Mouse (Mus musculus) neutrophil, adult 5-6 weeks (primary cell): ENCODE measurements around the gene Krt72. TPM values are rescaled to one million over a fixed set of nuclear protein-coding genes. Genes with fewer than 3 reads are reported as not detected.

ENCODE experiments used
- total RNA-seq: library from RNA; stranded (forward); fragments of 200-1000 nt; gene quantifications from 2 replicates; pipeline ENCODE4 v1.2.3, GENCODE M21; 2017

Gene Krt72
- total RNA-seq, 1 experiment from 2014 or later: not detected

Other genes with a start within 250 kb of the Krt72 start
- gene Krt82, start 235.8 kb downstream of the Krt72 start, total RNA-seq: not detected in 2 replicates
- gene Krt90, start 223.5 kb downstream of the Krt72 start, total RNA-seq: not detected in 2 replicates
- 0.12 and 0.74 TPM in 2 replicates for gene Krt75, start 212.6 kb downstream of the Krt72 start, total RNA-seq
- not detected in 2 replicates for gene Gm5414, start 158.3 kb downstream of the Krt72 start, total RNA-seq
- not detected in 2 replicates for gene Gm5478, start 139.1 kb downstream of the Krt72 start, total RNA-seq
- gene Krt6b, start 106.2 kb downstream of the Krt72 start, total RNA-seq: 3.9 and 4.5 TPM in 2 replicates
- gene Krt6a, start 92.2 kb downstream of the Krt72 start, total RNA-seq: 1.1 and 1.3 TPM in 2 replicates
- gene Krt5, start 73.6 kb downstream of the Krt72 start, total RNA-seq: 0.23 TPM in 1 of 2 replicates, not detected in the other
- not detected in 2 replicates for gene Krt71, start 43.4 kb downstream of the Krt72 start, total RNA-seq
- gene Krt73, start 15.9 kb upstream of the Krt72 start, total RNA-seq: not detected in 2 replicates
- gene Krt2, start 31.7 kb upstream of the Krt72 start, total RNA-seq: not detected in 2 replicates
- gene Krt1, start 64.3 kb upstream of the Krt72 start, total RNA-seq: not detected in 2 replicates
- gene Krt77, start 83.2 kb upstream of the Krt72 start, total RNA-seq: not detected in 2 replicates
- not detected in 2 replicates for gene Krt76, start 106.5 kb upstream of the Krt72 start, total RNA-seq
- 0.86 and 2.8 TPM in 2 replicates for gene Krt4, start 138.3 kb upstream of the Krt72 start, total RNA-seq
- gene Krt79, start 153.9 kb upstream of the Krt72 start, total RNA-seq: not detected in 2 replicates
- gene Krt78, start 167.8 kb upstream of the Krt72 start, total RNA-seq: not detected in 2 replicates
- gene Krt8, start 218.0 kb upstream of the Krt72 start, total RNA-seq: not detected in 2 replicates
- gene Krt18, start 241.7 kb upstream of the Krt72 start, total RNA-seq: 0.37 and 1.0 TPM in 2 replicates